Mouse (Mus musculus) testis, postnatal 14 days (tissue): Measurements from ENCODE around the gene Atf4.
A peak's percentile ranks its signal among the peaks of the same experiment; 100 is the strongest.

Experiments
- DNase-seq: peaks from one replicate; pipeline ENCODE4 v3.0.0; 2021; ENCODE audit warnings: low spot score

Atf4 gene

GRCm38 (mm10) chr15:80250586-80250985 is 4.4 kb upstream of the Atf4 start:
- no peak for DNase-seq

GRCm38 (mm10) chr15:80253530-80253929 is 1.5 kb upstream of the Atf4 start:
- DNase-seq: no peak

- no peak for DNase-seq
These were observed 777 bp upstream of the Atf4 start for GRCm38 (mm10) chr15:80254207-80254606.

- peak; percentile 79 for DNase-seq
These were observed 700 bp downstream of the Atf4 start for GRCm38 (mm10) chr15:80255646-80256121.

GRCm38 (mm10) chr15:80256242-80256641 is 1.3 kb downstream of the Atf4 start:
- no peak for DNase-seq

GRCm38 (mm10) chr15:80256656-80257601 is 1.9 kb downstream of the Atf4 start:
- DNase-seq: no peak

GRCm38 (mm10) chr15:80257602-80258239 is 2.7 kb downstream of the Atf4 start:
- no peak for DNase-seq

GRCm38 (mm10) chr15:80258240-80259170 is 3.5 kb downstream of the Atf4 start:
- DNase-seq: no peak

GRCm38 (mm10) chr15:80259406-80260045 is 4.5 kb downstream of the Atf4 start:
- DNase-seq: no peak

GRCm38 (mm10) chr15:80260677-80261076 is 5.7 kb downstream of the Atf4 start:
- peak; percentile 54 for DNase-seq

GRCm38 (mm10) chr15:80261100-80261499 is 6.1 kb downstream of the Atf4 start:
- no peak for DNase-seq

- DNase-seq: peak; percentile 90
These were observed 8.9 kb downstream of the Atf4 start, which contains the start of gene Rps19bp1 for GRCm38 (mm10) chr15:80263610-80264575. Gene Rps19bp1, minus strand, starts transcription at chr15:80264315.

- no peak for DNase-seq
These were observed 11.3 kb downstream of the Atf4 start for GRCm38 (mm10) chr15:80266281-80266680.

GRCm38 (mm10) chr15:80271858-80272396 is 16.9 kb downstream of the Atf4 start:
- DNase-seq: no peak

- DNase-seq: no peak
These were observed 22.1 kb downstream of the Atf4 start for GRCm38 (mm10) chr15:80277107-80277506.

- no peak for DNase-seq
These were observed 22.6 kb downstream of the Atf4 start for GRCm38 (mm10) chr15:80277625-80278024.

- DNase-seq: no peak
These were observed 23.3 kb downstream of the Atf4 start for GRCm38 (mm10) chr15:80278121-80278759.

- DNase-seq: no peak
These were observed 24.1 kb downstream of the Atf4 start for GRCm38 (mm10) chr15:80279053-80279452.

GRCm38 (mm10) chr15:80280646-80281045 is 25.7 kb downstream of the Atf4 start:
- no peak for DNase-seq
